Mouse (Mus musculus) embryonic facial prominence, embryonic 12.5 days (tissue): Measurements from ENCODE around the gene Acat3. TPM values are rescaled to one million over a fixed set of nuclear protein-coding genes. Genes with fewer than 3 reads are reported as not detected.

ENCODE experiments used
- ATAC-seq: fragments of 200-750 bp; cut with Nextera tagmentation; 2 replicates; pipeline ENCODE4 v1.8.0; 2017; ENCODE audit not compliant: insufficient number of reproducible peaks, insufficient read depth, low FRiP score, low TSS enrichment
- H3K27ac ChIP-seq: fragments of 300-500 bp; sonication (generic); 2 replicates; pipeline ENCODE4 v1.5.1; 2016; ENCODE audit warnings: mild to moderate bottlenecking
- H3K27me3 ChIP-seq: fragments of 300-500 bp; sonication (generic); 2 replicates; pipeline ENCODE4 v1.6.1; 2016; ENCODE audit warnings: mild to moderate bottlenecking, moderate library complexity
- H3K36me3 ChIP-seq: fragments of 300-500 bp; sonication (generic); 2 replicates; pipeline ENCODE4 v1.6.1; 2016; ENCODE audit warnings: mild to moderate bottlenecking
- H3K4me1 ChIP-seq: fragments of 300-500 bp; sonication (generic); 2 replicates; pipeline ENCODE4 v1.6.1; 2016
- H3K4me2 ChIP-seq: fragments of 300-500 bp; sonication (generic); replicated peaks from 2 replicates; pipeline ENCODE4 v1.6.1; 2016; ENCODE audit warnings: mild to moderate bottlenecking, moderate library complexity
- H3K4me3 ChIP-seq: fragments of 300-500 bp; sonication (generic); 2 replicates; pipeline ENCODE4 v1.5.1; 2016; ENCODE audit warnings: mild to moderate bottlenecking
- H3K9ac ChIP-seq: fragments of 300-500 bp; sonication (generic); 2 replicates; pipeline ENCODE4 v1.6.1; 2016; ENCODE audit warnings: mild to moderate bottlenecking, moderate library complexity
- H3K9me3 ChIP-seq: fragments of 300-500 bp; sonication (generic); 2 replicates; pipeline ENCODE4 v1.6.1; 2016; ENCODE audit warnings: mild to moderate bottlenecking, moderate library complexity
- WGBS: fragments of 180-500 bp; shearing (Covaris S2); methylation state at CpG from one replicate; pipeline ENCODE4 v1.1.7; 2016; 5-methylcytosine and 5-hydroxymethylcytosine counted together
- polyA plus RNA-seq: library from polyadenylated mRNA; unstranded; fragments of >200 nt; fragmentation: Nextera tagmentation; extraction: Ambion mirVana; gene quantifications from 2 replicates; pipeline ENCODE4 v1.2.1, GENCODE M21; 2016

Acat3 gene
- polyA plus RNA-seq, 1 experiment from 2014 or later, result 1.4 TPM

DNA sequence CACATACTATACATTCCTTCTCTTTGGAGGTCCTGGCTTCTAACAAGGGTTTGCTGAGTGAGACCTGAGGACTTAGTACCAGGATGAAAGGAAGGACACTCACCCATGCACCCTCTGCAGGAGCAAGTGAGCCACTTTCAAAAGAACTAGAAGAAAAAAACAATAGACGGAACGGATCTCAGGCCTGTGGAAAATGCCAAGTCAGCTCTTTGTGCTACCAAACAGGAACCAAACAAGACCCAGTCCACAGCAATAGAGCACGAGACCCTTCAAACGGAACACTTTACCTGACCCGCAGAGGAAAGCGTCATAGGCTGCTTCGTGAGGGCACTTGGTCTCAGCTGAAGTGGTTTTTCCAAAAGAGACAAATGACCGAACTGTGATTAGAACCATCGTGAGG, 48.4 kb downstream of the Acat3 start:
- H3K9ac ChIP-seq, result no peak overlapping the region
- no peak overlapping the region for H3K4me3 ChIP-seq
- ATAC-seq, result no peak
- no peak overlapping the region for H3K4me2 ChIP-seq
- peaks cover 16% of the 10 kb centered on the region; the same call in 1 of the 2 replicates for H3K36me3 ChIP-seq
- H3K27me3 ChIP-seq, result no peaks in the 10 kb centered on the region
- H3K4me1 ChIP-seq, result no peaks in the 10 kb centered on the region
- H3K9me3 ChIP-seq, result no peaks in the 10 kb centered on the region
- H3K27ac ChIP-seq, result no peak overlapping the region
- 89% methylated on average over 9 of the region's 9 CpGs for WGBS

GRCm38 (mm10) chr17:12891054-12891453, 49.3 kb downstream of the Acat3 start:
- no peaks in the 10 kb centered on the region for H3K4me1 ChIP-seq
- H3K9ac ChIP-seq, result no peak overlapping the region
- H3K4me2 ChIP-seq, result no peak overlapping the region
- peaks cover 16% of the 10 kb centered on the region; the same call in 1 of the 2 replicates for H3K36me3 ChIP-seq
- ATAC-seq, result no peak
- no peak overlapping the region for H3K27ac ChIP-seq
- no peak overlapping the region for H3K4me3 ChIP-seq
- H3K9me3 ChIP-seq, result no peaks in the 10 kb centered on the region
- WGBS, result 91% methylated on average over 4 of the region's 4 CpGs
- no peaks in the 10 kb centered on the region for H3K27me3 ChIP-seq

DNA sequence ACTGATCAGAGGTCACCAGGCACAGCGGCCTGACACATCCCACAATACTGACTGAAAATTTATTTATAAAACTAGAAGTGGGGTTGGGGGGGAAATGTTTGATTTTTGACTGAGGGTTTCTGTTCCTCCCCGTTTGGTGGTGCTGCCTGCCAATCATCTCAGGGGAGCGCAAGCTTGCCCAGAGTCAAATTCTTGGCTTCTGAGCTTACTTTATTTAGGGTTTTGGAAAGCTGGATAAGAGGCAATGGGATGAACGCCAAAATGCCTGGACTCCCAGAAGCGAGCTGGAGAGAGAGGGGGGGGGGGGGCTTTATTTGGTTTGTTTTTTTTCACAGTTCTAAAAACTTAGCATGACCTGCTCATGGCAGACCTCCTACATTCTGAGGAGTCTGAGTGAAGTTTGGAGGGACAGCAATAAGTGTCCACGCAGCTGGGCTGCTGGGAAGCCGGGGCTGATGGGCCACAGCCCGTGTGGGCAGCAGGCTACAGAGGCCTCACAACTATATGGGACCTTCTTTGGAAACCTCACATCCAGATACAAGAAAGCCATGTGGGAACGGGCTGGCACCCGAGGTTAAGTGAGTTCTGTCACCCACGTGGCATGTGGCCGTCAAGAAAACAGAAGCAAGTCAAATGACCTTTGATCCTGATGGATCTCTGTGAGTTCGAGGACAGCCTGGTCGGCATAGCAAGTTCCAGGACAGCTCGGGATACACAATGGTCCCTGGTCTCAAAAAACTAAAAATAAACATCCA, 53.2 kb downstream of the Acat3 start:
- Histone ChIP-seq H3K4me3 (no peak overlapping the region), H3K9ac (no peak overlapping the region), H3K27ac (no peak overlapping the region), H3K36me3 (peaks cover 16% of the 10 kb centered on the region; the same call in 1 of the 2 replicates), H3K4me1 (no peaks in the 10 kb centered on the region), H3K9me3 (no peaks in the 10 kb centered on the region), H3K27me3 (no peaks in the 10 kb centered on the region), H3K4me2 (no peak overlapping the region)
- ATAC-seq, result no peak
- whole genome bisulfite sequencing, result 78% methylated on average over 15 of the region's 15 CpGs

DNA sequence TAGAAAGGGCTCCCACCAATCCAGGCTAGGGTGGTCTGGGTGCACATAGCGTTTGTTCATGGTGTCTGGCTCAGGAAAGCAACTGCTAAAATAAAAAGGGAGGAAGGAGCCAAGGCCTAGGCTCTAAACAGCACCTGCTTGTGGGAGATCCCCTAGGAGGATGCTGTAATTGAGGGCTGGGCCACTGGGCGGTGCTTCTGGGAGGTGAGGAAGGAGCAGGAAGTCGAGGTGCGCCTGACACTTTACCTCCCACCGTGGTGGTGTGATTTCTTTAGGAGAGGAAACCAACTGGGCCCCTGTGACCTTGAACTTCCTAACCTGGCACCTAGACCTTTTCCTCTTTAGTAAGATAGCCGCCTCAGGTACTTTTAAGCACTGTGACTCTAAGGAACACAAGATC, 53.8 kb downstream of the Acat3 start:
- H3K4me1 ChIP-seq, result no peaks in the 10 kb centered on the region
- H3K27me3 ChIP-seq, result no peaks in the 10 kb centered on the region
- no peak overlapping the region for H3K9ac ChIP-seq
- 37% methylated on average over 6 of the region's 6 CpGs for WGBS
- H3K9me3 ChIP-seq, result no peaks in the 10 kb centered on the region
- no peak overlapping the region for H3K4me2 ChIP-seq
- H3K36me3 ChIP-seq, result peaks cover 12% of the 10 kb centered on the region; the same call in 1 of the 2 replicates
- ATAC-seq, result no peak
- H3K4me3 ChIP-seq, result no peak overlapping the region
- H3K27ac ChIP-seq, result no peak overlapping the region

- Histone ChIP-seq H3K9me3 (no peaks in the 10 kb centered on the region), H3K9ac (no peak overlapping the region), H3K4me3 (no peak overlapping the region), H3K27me3 (no peaks in the 10 kb centered on the region), H3K27ac (no peak overlapping the region), H3K36me3 (no peaks in the 10 kb centered on the region), H3K4me2 (no peak overlapping the region), H3K4me1 (no peaks in the 10 kb centered on the region)
- 81% methylated on average over 1 of the region's 1 CpGs for WGBS
- no peak for ATAC-seq
These were observed 59.2 kb downstream of the Acat3 start for GRCm38 (mm10) chr17:12881216-12881615.

GRCm38 (mm10) chr17:12880178-12880577, 60.2 kb downstream of the Acat3 start:
- Histone ChIP-seq H3K4me3 (no peak overlapping the region), H3K4me2 (peak overlapping the region; percentile 25), H3K4me1 (no peaks in the 10 kb centered on the region), H3K9me3 (no peaks in the 10 kb centered on the region), H3K27ac (no peak overlapping the region), H3K9ac (no peak overlapping the region), H3K27me3 (no peaks in the 10 kb centered on the region), H3K36me3 (no peaks in the 10 kb centered on the region)
- 4% methylated on average over 14 of the region's 14 CpGs for WGBS
- ATAC-seq, result 0 out of 2 replicates have a peak, but pooled peaks have one; percentile 35

GRCm38 (mm10) chr17:12875734-12876133, 64.7 kb downstream of the Acat3 start, which contains the start of gene Mrgprh:
Gene Mrgprh (plus strand): TSS chr17:12876034.
- no peak within 1 kb of the TSS for H3K4me3 ChIP-seq
- H3K27me3 ChIP-seq, result no peaks in the 10 kb centered on the region
- H3K36me3 ChIP-seq, result no peaks in the 10 kb centered on the region
- 78% methylated on average over 5 of the region's 5 CpGs for WGBS
- no peak within 1 kb of the TSS for H3K9ac ChIP-seq
- H3K4me1 ChIP-seq, result peaks cover 16% of the 10 kb centered on the region
- ATAC-seq, result no peak
- no peak within 1 kb of the TSS for H3K27ac ChIP-seq
- H3K4me2 ChIP-seq, result no peak within 1 kb of the TSS
- no peaks in the 10 kb centered on the region for H3K9me3 ChIP-seq

Other genes with a start within 250 kb of the Acat3 start
- 37.1 and 38.1 TPM in 2 replicates for gene Igf2r, start 170.9 kb downstream of the Acat3 start, polyA plus RNA-seq
- 0.70 and 1.3 TPM in 2 replicates for gene Mas1, start 72.5 kb downstream of the Acat3 start, polyA plus RNA-seq
- 0.13 TPM in 1 of 2 replicates, not detected in the other for gene Mrgprh, start 64.6 kb downstream of the Acat3 start, polyA plus RNA-seq
- gene Pnldc1, start 30.4 kb downstream of the Acat3 start, polyA plus RNA-seq, result 3.0 and 4.1 TPM in 2 replicates
- gene Tcp1, start 24.9 kb downstream of the Acat3 start, polyA plus RNA-seq, result 475 and 490 TPM in 2 replicates
- 161 and 171 TPM in 2 replicates for gene Mrpl18, start 24.3 kb downstream of the Acat3 start, polyA plus RNA-seq
- gene Acat2, start 20.1 kb upstream of the Acat3 start, polyA plus RNA-seq, result 280 and 284 TPM in 2 replicates
- 141 and 146 TPM in 2 replicates for gene Wtap, start 53.6 kb upstream of the Acat3 start, polyA plus RNA-seq
- 83.1 and 87.8 TPM in 2 replicates for gene Sod2, start 66.2 kb upstream of the Acat3 start, polyA plus RNA-seq
- gene Gpr31b, start 111.7 kb upstream of the Acat3 start, polyA plus RNA-seq, result not detected in 2 replicates
- gene Tcp10b, start 120.5 kb upstream of the Acat3 start, polyA plus RNA-seq, result not detected in 2 replicates
- gene Unc93a, start 191.2 kb upstream of the Acat3 start, polyA plus RNA-seq, result not detected in 2 replicates